Mouse (Mus musculus) limb, embryonic 15.5 days (tissue): ENCODE results near the gene Fcrls. TPM values are rescaled to one million over a fixed set of nuclear protein-coding genes. Genes with fewer than 3 reads are reported as not detected.

Experiments
- ATAC-seq: fragments of 200-750 bp; cut with Nextera tagmentation; 2 replicates; pipeline ENCODE4 v1.8.0; 2017; ENCODE audit warnings: low read depth, moderate TSS enrichment; ENCODE audit not compliant: insufficient number of reproducible peaks, low FRiP score, low TSS enrichment
- H3K27ac ChIP-seq: fragments of 300-500 bp; sonication (generic); 2 replicates; pipeline ENCODE4 v1.5.1; 2015; ENCODE audit warnings: moderate library complexity, mild to moderate bottlenecking, inconsistent platforms
- H3K27me3 ChIP-seq: fragments of 300-500 bp; sonication (generic); 2 replicates; pipeline ENCODE4 v1.6.1; 2015; ENCODE audit warnings: inconsistent platforms
- H3K36me3 ChIP-seq: fragments of 300-500 bp; sonication (generic); 2 replicates; pipeline ENCODE4 v1.6.1; 2015; ENCODE audit warnings: inconsistent platforms
- H3K4me1 ChIP-seq: fragments of 300-500 bp; sonication (generic); 2 replicates; pipeline ENCODE4 v1.6.1; 2015; ENCODE audit warnings: inconsistent platforms
- H3K4me2 ChIP-seq: fragments of 300-500 bp; sonication (generic); 2 replicates; pipeline ENCODE4 v1.6.1; 2015; ENCODE audit warnings: mild to moderate bottlenecking, inconsistent platforms
- H3K4me3 ChIP-seq: fragments of 300-500 bp; sonication (generic); 2 replicates; pipeline ENCODE4 v1.5.1; 2015; ENCODE audit warnings: mild to moderate bottlenecking, inconsistent platforms
- H3K9ac ChIP-seq: fragments of 300-500 bp; sonication (generic); 2 replicates; pipeline ENCODE4 v1.6.1; 2015; ENCODE audit warnings: inconsistent platforms
- H3K9me3 ChIP-seq: fragments of 300-500 bp; sonication (generic); 2 replicates; pipeline ENCODE4 v1.6.1; 2016; ENCODE audit warnings: inconsistent platforms
- WGBS: fragments of 180-500 bp; shearing (Covaris S2); methylation state at CpG from one replicate; pipeline ENCODE4 v1.1.7; 2015; 5-methylcytosine and 5-hydroxymethylcytosine counted together
- polyA plus RNA-seq: library from polyadenylated mRNA; unstranded; fragments of >200 nt; fragmentation: Nextera tagmentation; extraction: Ambion mirVana; gene quantifications from 2 replicates; pipeline ENCODE4 v1.2.1, GENCODE M21; 2015

Gene Fcrls
- 16.8 and 17.9 TPM in 2 replicates for polyA plus RNA-seq

DNA sequence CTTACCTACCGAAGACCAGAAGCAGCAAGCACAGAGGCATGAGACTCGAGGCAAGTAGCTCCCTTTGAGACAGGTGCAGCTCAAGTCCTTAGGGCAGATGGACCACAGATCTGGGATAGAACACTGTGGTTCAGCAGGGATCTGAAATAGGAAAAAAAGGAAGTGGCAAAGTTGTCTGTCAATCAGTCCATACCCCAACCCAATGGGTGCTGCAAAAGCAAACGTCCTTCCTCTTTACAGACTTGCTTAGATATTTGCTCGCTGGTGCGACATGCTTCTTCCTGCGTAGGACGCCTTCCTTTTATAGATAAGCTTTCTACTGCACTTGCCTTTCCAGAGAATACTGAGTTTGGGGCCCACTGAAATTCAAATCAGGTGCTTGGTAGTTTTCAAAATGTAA is at the start of gene Fcrls:
Gene Fcrls, minus strand, starts transcription at position 303 of the 400 bp plus-strand sequence.
- no peaks in the 10 kb centered on the region for H3K27me3 ChIP-seq
- no peak within 1 kb of the TSS for H3K4me3 ChIP-seq
- no peaks in the 10 kb centered on the region for H3K36me3 ChIP-seq
- H3K9ac ChIP-seq, result no peak within 1 kb of the TSS
- no peak within 1 kb of the TSS for H3K27ac ChIP-seq
- H3K9me3 ChIP-seq, result no peaks in the 10 kb centered on the region
- no peak for ATAC-seq
- no peak within 1 kb of the TSS for H3K4me2 ChIP-seq
- 85% methylated on average over 7 of the region's 7 CpGs for WGBS
- H3K4me1 ChIP-seq, result no peaks in the 10 kb centered on the region

DNA sequence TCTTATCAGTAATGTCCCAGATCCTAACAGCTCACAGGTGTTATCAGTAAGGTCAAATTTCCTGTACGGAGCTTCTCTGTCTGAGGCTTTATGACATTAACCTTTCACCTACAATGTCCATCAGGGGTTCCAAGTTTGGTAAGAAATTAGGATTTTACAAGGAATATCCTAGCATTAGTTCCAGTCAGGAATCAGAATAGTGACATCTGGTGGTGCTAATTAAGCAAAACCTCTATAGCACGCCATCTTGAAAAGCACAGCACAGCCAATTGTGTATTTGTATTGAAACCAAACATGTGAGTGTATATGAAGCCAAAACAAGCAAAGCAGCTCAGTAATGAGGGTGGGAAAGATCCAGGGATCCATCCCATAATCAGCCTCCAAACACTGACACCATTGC is 46.4 kb upstream of the Fcrls start:
- H3K9me3 ChIP-seq, result no peaks in the 10 kb centered on the region
- WGBS, result 70% methylated on average over 2 of the region's 2 CpGs
- H3K4me1 ChIP-seq, result no peaks in the 10 kb centered on the region
- no peak overlapping the region for H3K27ac ChIP-seq
- no peak for ATAC-seq
- no peaks in the 10 kb centered on the region for H3K36me3 ChIP-seq
- H3K9ac ChIP-seq, result no peak overlapping the region
- H3K27me3 ChIP-seq, result no peaks in the 10 kb centered on the region
- H3K4me3 ChIP-seq, result no peak overlapping the region
- no peak overlapping the region for H3K4me2 ChIP-seq

DNA sequence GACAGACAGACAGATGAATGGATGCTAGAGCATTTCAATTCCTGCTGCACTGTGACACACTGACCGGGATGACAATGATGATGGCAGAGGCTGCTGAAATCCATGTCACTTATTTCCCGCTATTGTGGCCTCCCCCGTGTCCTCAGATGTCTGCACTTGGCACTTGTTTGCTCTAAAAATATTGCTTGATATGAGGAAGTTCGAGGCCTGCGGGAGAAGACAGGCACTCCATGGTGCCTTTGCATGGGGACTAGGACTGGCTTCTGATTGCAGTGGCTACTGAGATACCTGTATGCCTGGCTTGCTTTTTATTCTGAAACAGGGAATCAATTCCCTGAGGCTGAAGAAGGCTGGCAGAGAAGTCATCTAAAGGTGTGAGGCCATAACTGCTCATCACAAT is 36.4 kb upstream of the Fcrls start:
- H3K4me1 ChIP-seq, result no peaks in the 10 kb centered on the region
- no peaks in the 10 kb centered on the region for H3K27me3 ChIP-seq
- H3K4me2 ChIP-seq, result no peak overlapping the region
- no peak for ATAC-seq
- H3K9ac ChIP-seq, result no peak overlapping the region
- no peak overlapping the region for H3K4me3 ChIP-seq
- H3K9me3 ChIP-seq, result no peaks in the 10 kb centered on the region
- no peak overlapping the region for H3K27ac ChIP-seq
- no peaks in the 10 kb centered on the region for H3K36me3 ChIP-seq
- 76% methylated on average over 5 of the region's 5 CpGs for WGBS

DNA sequence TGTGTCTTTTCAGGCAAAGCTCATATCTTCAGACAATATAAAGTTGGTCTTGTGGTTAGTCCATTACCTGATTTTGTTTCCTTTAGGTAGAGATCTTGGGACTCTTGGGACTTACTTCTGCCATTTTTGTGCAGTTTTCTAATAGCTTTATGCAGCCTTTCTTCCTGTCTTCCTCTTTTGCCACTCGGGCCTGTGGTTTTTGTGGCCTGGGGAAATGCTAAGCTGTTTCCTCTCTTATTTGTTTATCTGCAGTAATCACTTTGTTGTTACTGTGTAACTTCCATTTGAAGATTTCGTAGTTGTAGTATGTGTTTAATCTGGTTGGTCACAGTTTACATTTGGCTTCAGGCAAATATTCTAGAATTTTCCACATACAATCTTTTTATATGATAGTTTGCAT is 10.8 kb upstream of the Fcrls start:
- Histone ChIP-seq H3K27me3 (no peaks in the 10 kb centered on the region), H3K4me3 (no peak overlapping the region), H3K27ac (no peak overlapping the region), H3K4me2 (no peak overlapping the region), H3K9me3 (no peaks in the 10 kb centered on the region), H3K9ac (no peak overlapping the region), H3K36me3 (no peaks in the 10 kb centered on the region), H3K4me1 (no peaks in the 10 kb centered on the region)
- ATAC-seq, result no peak
- WGBS, result 55% methylated on average over 2 of the region's 2 CpGs

GRCm38 (mm10) chr3:87266581-87266980 is 3.0 kb upstream of the Fcrls start:
- no peak for ATAC-seq

DNA sequence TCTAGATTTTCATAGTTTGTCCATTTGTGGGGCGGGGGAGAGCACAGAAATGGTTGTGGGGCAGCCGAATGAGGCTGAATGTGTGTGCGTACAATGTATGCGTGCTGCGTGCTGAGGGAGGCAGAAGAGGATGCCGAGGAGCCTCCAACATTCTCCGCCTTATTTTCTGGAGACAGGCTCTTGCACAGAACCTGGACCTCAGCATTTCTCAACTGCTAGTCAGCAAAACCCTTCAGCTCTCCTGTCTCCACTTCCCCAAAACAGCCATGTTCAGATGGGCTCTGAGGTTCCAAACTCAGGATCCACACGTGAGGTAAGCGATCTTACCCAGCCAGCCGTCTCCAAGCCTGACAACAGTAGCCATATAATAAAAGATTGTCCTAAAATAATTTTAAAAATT is 8.3 kb downstream of the Fcrls start:
- H3K4me3 ChIP-seq, result no peak overlapping the region
- WGBS, result 82% methylated on average over 10 of the region's 10 CpGs
- ATAC-seq, result no peak
- no peaks in the 10 kb centered on the region for H3K9me3 ChIP-seq
- H3K4me2 ChIP-seq, result no peak overlapping the region
- no peaks in the 10 kb centered on the region for H3K27me3 ChIP-seq
- no peaks in the 10 kb centered on the region for H3K4me1 ChIP-seq
- no peak overlapping the region for H3K27ac ChIP-seq
- H3K9ac ChIP-seq, result no peak overlapping the region
- H3K36me3 ChIP-seq, result no peaks in the 10 kb centered on the region

More at GRCm38 (mm10) chr3:87266581-87266980, 3.0 kb upstream of the Fcrls start:
- no peak overlapping the region for H3K4me3 ChIP-seq
- no peak overlapping the region for H3K27ac ChIP-seq
- H3K36me3 ChIP-seq, result no peaks in the 10 kb centered on the region
- H3K9ac ChIP-seq, result no peak overlapping the region
- WGBS, result 69% methylated on average over 5 of the region's 5 CpGs
- no peaks in the 10 kb centered on the region for H3K4me1 ChIP-seq
- H3K4me2 ChIP-seq, result no peak overlapping the region
- H3K27me3 ChIP-seq, result no peaks in the 10 kb centered on the region
- no peaks in the 10 kb centered on the region for H3K9me3 ChIP-seq

GRCm38 (mm10) chr3:87249571-87249970 is 14.0 kb downstream of the Fcrls start:
- H3K4me1 ChIP-seq, result no peaks in the 10 kb centered on the region
- no peak for ATAC-seq
- H3K4me3 ChIP-seq, result no peak overlapping the region
- H3K27ac ChIP-seq, result no peak overlapping the region
- H3K4me2 ChIP-seq, result no peak overlapping the region
- H3K27me3 ChIP-seq, result no peaks in the 10 kb centered on the region
- H3K36me3 ChIP-seq, result no peaks in the 10 kb centered on the region
- H3K9ac ChIP-seq, result no peak overlapping the region
- H3K9me3 ChIP-seq, result no peaks in the 10 kb centered on the region
- WGBS, result 69% methylated on average over 6 of the region's 6 CpGs

- Histone ChIP-seq H3K27ac (no peak overlapping the region; the same call in 1 of the 2 replicates), H3K36me3 (no peaks in the 10 kb centered on the region), H3K27me3 (no peaks in the 10 kb centered on the region), H3K4me2 (no peak overlapping the region), H3K4me1 (no peaks in the 10 kb centered on the region), H3K9ac (no peak overlapping the region), H3K9me3 (no peaks in the 10 kb centered on the region), H3K4me3 (no peak overlapping the region)
- ATAC-seq, result no peak
- WGBS, result 77% methylated on average over 3 of the region's 3 CpGs
Measured at GRCm38 (mm10) chr3:87247292-87247691, 16.2 kb downstream of the Fcrls start.

GRCm38 (mm10) chr3:87243654-87244053 is 19.9 kb downstream of the Fcrls start:
- H3K9ac ChIP-seq, result no peak overlapping the region
- H3K4me1 ChIP-seq, result no peaks in the 10 kb centered on the region
- ATAC-seq, result no peak
- H3K9me3 ChIP-seq, result no peaks in the 10 kb centered on the region
- no peak overlapping the region for H3K4me2 ChIP-seq
- H3K27ac ChIP-seq, result no peak overlapping the region
- H3K4me3 ChIP-seq, result no peak overlapping the region
- H3K36me3 ChIP-seq, result no peaks in the 10 kb centered on the region
- WGBS, result 2% methylated on average over 2 of the region's 2 CpGs
- no peaks in the 10 kb centered on the region for H3K27me3 ChIP-seq

GRCm38 (mm10) chr3:87240909-87241308 is 22.6 kb downstream of the Fcrls start:
- 74% methylated on average over 4 of the region's 4 CpGs for WGBS
- Histone ChIP-seq H3K27ac (no peak overlapping the region), H3K36me3 (no peaks in the 10 kb centered on the region), H3K27me3 (no peaks in the 10 kb centered on the region), H3K4me3 (no peak overlapping the region), H3K9ac (no peak overlapping the region), H3K9me3 (no peaks in the 10 kb centered on the region), H3K4me1 (no peaks in the 10 kb centered on the region), H3K4me2 (no peak overlapping the region)
- ATAC-seq, result no peak

GRCm38 (mm10) chr3:87223636-87224035 is 39.9 kb downstream of the Fcrls start:
- no peak overlapping the region for H3K27ac ChIP-seq
- no peaks in the 10 kb centered on the region for H3K27me3 ChIP-seq
- H3K9me3 ChIP-seq, result no peaks in the 10 kb centered on the region
- H3K4me1 ChIP-seq, result 0 out of 2 replicates have a peak, but pooled peaks cover 11% of the 10 kb centered on the region
- no peak overlapping the region for H3K4me2 ChIP-seq
- no peak overlapping the region for H3K9ac ChIP-seq
- no peak for ATAC-seq
- WGBS, result 70% methylated on average over 4 of the region's 4 CpGs
- no peak overlapping the region for H3K4me3 ChIP-seq
- H3K36me3 ChIP-seq, result no peaks in the 10 kb centered on the region

DNA sequence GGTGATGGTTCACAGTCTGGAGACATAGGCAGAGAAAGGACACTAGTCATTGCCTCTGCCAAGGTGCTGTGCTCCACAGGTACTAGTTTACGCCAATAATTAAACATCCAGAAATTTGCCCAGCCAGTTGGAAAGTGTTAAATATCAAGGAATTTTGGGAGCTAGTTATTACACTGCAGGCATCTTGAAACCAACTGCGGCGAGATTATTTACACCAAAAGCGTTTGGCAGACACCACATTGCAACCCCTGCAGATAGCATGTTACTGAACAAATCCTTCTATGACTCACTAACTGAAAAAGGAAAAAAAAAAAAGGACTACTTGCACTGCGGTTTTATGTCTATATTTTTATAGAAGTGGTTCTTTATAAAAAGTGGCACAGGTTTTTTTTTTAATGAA is 41.2 kb downstream of the Fcrls start:
- Histone ChIP-seq H3K9me3 (no peaks in the 10 kb centered on the region), H3K4me2 (no peak overlapping the region), H3K4me1 (0 out of 2 replicates have a peak, but pooled peaks cover 11% of the 10 kb centered on the region), H3K9ac (no peak overlapping the region), H3K4me3 (no peak overlapping the region), H3K36me3 (no peaks in the 10 kb centered on the region), H3K27ac (no peak overlapping the region), H3K27me3 (no peaks in the 10 kb centered on the region)
- 63% methylated on average over 5 of the region's 5 CpGs for WGBS
- no peak for ATAC-seq

- H3K4me2 ChIP-seq, result no peak overlapping the region
- no peaks in the 10 kb centered on the region for H3K9me3 ChIP-seq
- 0 out of 2 replicates have a peak, but pooled peaks cover 4% of the 10 kb centered on the region for H3K4me1 ChIP-seq
- no peak overlapping the region for H3K9ac ChIP-seq
- no peak overlapping the region for H3K27ac ChIP-seq
- no peak overlapping the region for H3K4me3 ChIP-seq
- 72% methylated on average over 11 of the region's 11 CpGs for WGBS
- no peaks in the 10 kb centered on the region for H3K27me3 ChIP-seq
- no peak for ATAC-seq
- no peaks in the 10 kb centered on the region for H3K36me3 ChIP-seq
Measured at GRCm38 (mm10) chr3:87215176-87215575, 48.4 kb downstream of the Fcrls start.
